Mouse (Mus musculus) cerebellum, adult 2 months (tissue): ENCODE results near the gene Dnah9.

Source experiments
- CTCF ChIP-seq: fragments of 200-500 bp; IDR thresholded peaks from 2 replicates; pipeline ENCODE4 v1.5.1; 2011; ENCODE audit warnings: low read depth, mild to moderate bottlenecking, control low read depth, low read length, moderate library complexity, borderline replicate concordance; ENCODE audit not compliant: insufficient read depth
- POLR2A ChIP-seq: fragments of 200-500 bp; IDR thresholded peaks from 2 replicates; pipeline ENCODE4 v1.6.1; 2011; ENCODE audit warnings: low read length, control low read depth, borderline replicate concordance; ENCODE audit not compliant: insufficient read depth

GRCm38 (mm10) chr11:65927962-65928361 lies 240.4 kb downstream of the Dnah9 start:
- TF ChIP-seq POLR2A (no peak), CTCF (no peak)
